Mouse (Mus musculus): ENCODE measurements around the gene Leng9. TPM values are rescaled to one million over a fixed set of nuclear protein-coding genes. Genes with fewer than 3 reads are reported as not detected.

The Leng9 gene
- polyA plus RNA-seq, 1 experiment from 2014 or later: 2.3 TPM

- H3K9me3 ChIP-seq (replicated peaks): no peaks in the 10 kb centered on the region
- no peak overlapping the region for H3K4me3 ChIP-seq
- H3K4me1 ChIP-seq (replicated peaks): peaks cover 10% of the 10 kb centered on the region
- no peak overlapping the region for H3K4me2 ChIP-seq
- H3K27ac ChIP-seq (ENCODE audit: poor library complexity, severe bottlenecking): no peak overlapping the region
- H3K36me3 ChIP-seq: peaks cover 99% of the 10 kb centered on the region
- WGBS: 93% methylated on average over 19 of the region's 19 CpGs
- H3K27me3 ChIP-seq (replicated peaks): no peaks in the 10 kb centered on the region
- no peak overlapping the region for H3K9ac ChIP-seq
- ATAC-seq (ENCODE audit: insufficient number of reproducible peaks, low FRiP score): no peak
Observed at GRCm38 (mm10) chr7:4143506-4143905, 6.7 kb downstream of the Leng9 start.

- H3K4me2 ChIP-seq: no peak overlapping the region
- peaks cover 10% of the 10 kb centered on the region for H3K4me1 ChIP-seq (replicated peaks)
- 96% methylated on average over 10 of the region's 10 CpGs for WGBS
- peaks cover 100% of the 10 kb centered on the region for H3K36me3 ChIP-seq
- no peak overlapping the region for H3K9ac ChIP-seq
- H3K4me3 ChIP-seq: no peak overlapping the region
- no peaks in the 10 kb centered on the region for H3K9me3 ChIP-seq (replicated peaks)
- H3K27ac ChIP-seq (ENCODE audit: poor library complexity, severe bottlenecking): no peak overlapping the region
- H3K27me3 ChIP-seq (replicated peaks): no peaks in the 10 kb centered on the region
- no peak for ATAC-seq (ENCODE audit: insufficient number of reproducible peaks, low FRiP score)
Observed at GRCm38 (mm10) chr7:4142796-4143445, 7.3 kb downstream of the Leng9 start.

GRCm38 (mm10) chr7:4141648-4142325, 8.4 kb downstream of the Leng9 start:
- 89% methylated on average over 6 of the region's 6 CpGs for WGBS
- Histone ChIP-seq H3K9ac (no peak overlapping the region), H3K4me2 (no peak overlapping the region), H3K27me3 (replicated peaks) (no peaks in the 10 kb centered on the region), H3K4me1 (replicated peaks) (peaks cover 14% of the 10 kb centered on the region), H3K27ac (ENCODE audit: poor library complexity, severe bottlenecking) (no peak overlapping the region), H3K4me3 (no peak overlapping the region), H3K36me3 (peaks cover 88% of the 10 kb centered on the region), H3K9me3 (replicated peaks) (no peaks in the 10 kb centered on the region)
- ATAC-seq (ENCODE audit: insufficient number of reproducible peaks, low FRiP score): no peak

- Histone ChIP-seq H3K9ac (no peak overlapping the region), H3K9me3 (replicated peaks) (no peaks in the 10 kb centered on the region), H3K4me2 (no peak overlapping the region), H3K4me1 (replicated peaks) (peaks cover 14% of the 10 kb centered on the region), H3K27me3 (replicated peaks) (no peaks in the 10 kb centered on the region), H3K4me3 (no peak overlapping the region), H3K27ac (ENCODE audit: poor library complexity, severe bottlenecking) (no peak overlapping the region), H3K36me3 (peaks cover 64% of the 10 kb centered on the region)
- ATAC-seq (ENCODE audit: insufficient number of reproducible peaks, low FRiP score): no peak
- WGBS: 94% methylated on average over 5 of the region's 5 CpGs
Observed at GRCm38 (mm10) chr7:4139391-4139790, 10.8 kb downstream of the Leng9 start.

- 94% methylated on average over 7 of the region's 7 CpGs for WGBS
- Histone ChIP-seq H3K9me3 (replicated peaks) (no peaks in the 10 kb centered on the region), H3K4me2 (no peak overlapping the region), H3K27me3 (replicated peaks) (no peaks in the 10 kb centered on the region), H3K36me3 (peaks cover 57% of the 10 kb centered on the region), H3K4me3 (peak overlapping the region; percentile 90; the same call in 1 of the 2 replicates), H3K27ac (ENCODE audit: poor library complexity, severe bottlenecking) (no peak overlapping the region), H3K9ac (no peak overlapping the region), H3K4me1 (replicated peaks) (peaks cover 14% of the 10 kb centered on the region)
- ATAC-seq (ENCODE audit: insufficient number of reproducible peaks, low FRiP score): no peak
Observed at GRCm38 (mm10) chr7:4138671-4139070, 11.5 kb downstream of the Leng9 start.

GRCm38 (mm10) chr7:4138181-4138580, 12.0 kb downstream of the Leng9 start:
- Histone ChIP-seq H3K27me3 (replicated peaks) (no peaks in the 10 kb centered on the region), H3K9ac (peak overlapping the region; percentile 92), H3K9me3 (replicated peaks) (no peaks in the 10 kb centered on the region), H3K36me3 (peaks cover 52% of the 10 kb centered on the region), H3K4me1 (replicated peaks) (peaks cover 14% of the 10 kb centered on the region), H3K4me2 (peak overlapping the region; percentile 96), H3K4me3 (peak overlapping the region; percentile 90), H3K27ac (ENCODE audit: poor library complexity, severe bottlenecking) (no peak overlapping the region)
- ATAC-seq (ENCODE audit: insufficient number of reproducible peaks, low FRiP score): no peak
- 87% methylated on average over 2 of the region's 2 CpGs for WGBS

GRCm38 (mm10) chr7:4137746-4138145, 12.4 kb downstream of the Leng9 start:
- 0 out of 2 replicates have a peak overlapping the region, but pooled peaks have one; percentile 86 for H3K27ac ChIP-seq (ENCODE audit: poor library complexity, severe bottlenecking)
- peak overlapping the region; percentile 90 for H3K4me3 ChIP-seq

GRCm38 (mm10) chr7:4136771-4137531, 13.2 kb downstream of the Leng9 start, which contains the start of gene Leng8:
Leng8 (plus strand) TSS chr7:4137039.
- peak; percentile 99 for ATAC-seq (ENCODE audit: insufficient number of reproducible peaks, low FRiP score)
- under 1% methylated on average over 77 of the region's 78 CpGs for WGBS

More at GRCm38 (mm10) chr7:4137746-4138145, 12.4 kb downstream of the Leng9 start:
- Histone ChIP-seq H3K4me2 (peak overlapping the region; percentile 96), H3K36me3 (peaks cover 48% of the 10 kb centered on the region), H3K4me1 (replicated peaks) (peaks cover 14% of the 10 kb centered on the region), H3K9me3 (replicated peaks) (no peaks in the 10 kb centered on the region), H3K27me3 (replicated peaks) (no peaks in the 10 kb centered on the region), H3K9ac (peak overlapping the region; percentile 92)
- ATAC-seq (ENCODE audit: insufficient number of reproducible peaks, low FRiP score): no peak
- WGBS: 59% methylated on average over 3 of the region's 3 CpGs

GRCm38 (mm10) chr7:4136404-4136770, 13.8 kb downstream of the Leng9 start:
- WGBS: under 1% methylated on average over 16 of the region's 16 CpGs
- no peak for ATAC-seq (ENCODE audit: insufficient number of reproducible peaks, low FRiP score)
- Histone ChIP-seq H3K27me3 (replicated peaks) (no peaks in the 10 kb centered on the region), H3K4me3 (peak overlapping the region; percentile 90), H3K4me2 (peak overlapping the region; percentile 83), H3K4me1 (replicated peaks) (peaks cover 14% of the 10 kb centered on the region), H3K9ac (peak overlapping the region; percentile 73), H3K27ac (ENCODE audit: poor library complexity, severe bottlenecking) (peak overlapping the region; percentile 63; the same call in 1 of the 2 replicates), H3K36me3 (peaks cover 34% of the 10 kb centered on the region), H3K9me3 (replicated peaks) (no peaks in the 10 kb centered on the region)

More at GRCm38 (mm10) chr7:4136771-4137531, 13.2 kb downstream of the Leng9 start, which contains the start of gene Leng8:
- no peaks in the 10 kb centered on the region for H3K27me3 ChIP-seq (replicated peaks)
- peak within 1 kb of the TSS; percentile 96 for H3K4me2 ChIP-seq
- H3K4me1 ChIP-seq (replicated peaks): peaks cover 14% of the 10 kb centered on the region
- H3K9me3 ChIP-seq (replicated peaks): no peaks in the 10 kb centered on the region
- H3K36me3 ChIP-seq: peaks cover 40% of the 10 kb centered on the region
- peak within 1 kb of the TSS; percentile 90 for H3K4me3 ChIP-seq
- H3K27ac ChIP-seq (ENCODE audit: poor library complexity, severe bottlenecking): peak within 1 kb of the TSS; percentile 86
- H3K9ac ChIP-seq: peak within 1 kb of the TSS; percentile 92

GRCm38 (mm10) chr7:4134911-4135310, 15.3 kb downstream of the Leng9 start:
- Histone ChIP-seq H3K36me3 (peaks cover 19% of the 10 kb centered on the region), H3K9me3 (replicated peaks) (no peaks in the 10 kb centered on the region), H3K4me1 (replicated peaks) (peaks cover 17% of the 10 kb centered on the region), H3K4me2 (no peak overlapping the region), H3K9ac (no peak overlapping the region), H3K4me3 (no peak overlapping the region), H3K27ac (ENCODE audit: poor library complexity, severe bottlenecking) (no peak overlapping the region), H3K27me3 (replicated peaks) (no peaks in the 10 kb centered on the region)
- whole genome bisulfite sequencing: 83% methylated on average over 5 of the region's 5 CpGs
- no peak for ATAC-seq (ENCODE audit: insufficient number of reproducible peaks, low FRiP score)

- no peak for ATAC-seq (ENCODE audit: insufficient number of reproducible peaks, low FRiP score)
- Histone ChIP-seq H3K9ac (no peak overlapping the region), H3K27me3 (replicated peaks) (no peaks in the 10 kb centered on the region), H3K4me2 (no peak overlapping the region), H3K36me3 (peaks cover under 1% of the 10 kb centered on the region; the same call in 1 of the 2 replicates), H3K9me3 (replicated peaks) (no peaks in the 10 kb centered on the region), H3K27ac (ENCODE audit: poor library complexity, severe bottlenecking) (no peak overlapping the region), H3K4me3 (no peak overlapping the region), H3K4me1 (replicated peaks) (peaks cover 8% of the 10 kb centered on the region)
- 77% methylated on average over 5 of the region's 7 CpGs for WGBS
Observed at GRCm38 (mm10) chr7:4132998-4133397, 17.2 kb downstream of the Leng9 start.
